Mouse (Mus musculus): Measurements from ENCODE around the gene 2010111I01Rik.
"Not testable (repeated sequence)": the region's sequence is repeated elsewhere in the genome, so short reads cannot be mapped to it uniquely, and the experiment has no call there.

2010111I01Rik gene

GRCm38 (mm10) chr13:62955997-62956396 lies 8.7 kb upstream of the 2010111I01Rik start:
- no peak for DNase-seq (ENCODE audit: low spot score in 2 of 2)

GRCm38 (mm10) chr13:62956776-62957175 lies 7.9 kb upstream of the 2010111I01Rik start:
- no peak for DNase-seq (ENCODE audit: low spot score in 2 of 2)

GRCm38 (mm10) chr13:62963358-62963757 lies 1.3 kb upstream of the 2010111I01Rik start:
- DNase-seq (ENCODE audit: low spot score in 2 of 2) = no peak

- no peak for DNase-seq (ENCODE audit: low spot score in 2 of 2)
Measured at GRCm38 (mm10) chr13:62968223-62968622, 3.5 kb downstream of the 2010111I01Rik start.

- DNase-seq (ENCODE audit: low spot score in 2 of 2) = no peak
Measured at GRCm38 (mm10) chr13:62970515-62971269, 6.0 kb downstream of the 2010111I01Rik start.

- DNase-seq (ENCODE audit: low spot score in 2 of 2) = no peak
Measured at GRCm38 (mm10) chr13:62972403-62972802, 7.7 kb downstream of the 2010111I01Rik start.

- no peak for DNase-seq (ENCODE audit: low spot score in 2 of 2)
Measured at GRCm38 (mm10) chr13:62973111-62973510, 8.4 kb downstream of the 2010111I01Rik start.

- DNase-seq (ENCODE audit: low spot score in 2 of 2) = no peak
Measured at GRCm38 (mm10) chr13:62978104-62978503, 13.4 kb downstream of the 2010111I01Rik start.

- no peak for DNase-seq (ENCODE audit: low spot score in 2 of 2)
Measured at GRCm38 (mm10) chr13:62978784-62979183, 14.1 kb downstream of the 2010111I01Rik start.

GRCm38 (mm10) chr13:62979215-62979614 lies 14.5 kb downstream of the 2010111I01Rik start:
- DNase-seq (ENCODE audit: low spot score in 2 of 2) = no peak

GRCm38 (mm10) chr13:62980131-62980530 lies 15.4 kb downstream of the 2010111I01Rik start:
- DNase-seq (ENCODE audit: low spot score in 2 of 2) = no peak

- DNase-seq (ENCODE audit: low spot score in 2 of 2) = no peak
Measured at GRCm38 (mm10) chr13:62984485-62984884, 19.8 kb downstream of the 2010111I01Rik start.

GRCm38 (mm10) chr13:62989891-62990490 lies 25.3 kb downstream of the 2010111I01Rik start:
- no peak for DNase-seq (ENCODE audit: low spot score in 2 of 2)

- DNase-seq (ENCODE audit: low spot score in 2 of 2) = no peak
Measured at GRCm38 (mm10) chr13:62993543-62994477, 29.1 kb downstream of the 2010111I01Rik start.

- DNase-seq (ENCODE audit: low spot score in 2 of 2) = no peak
Measured at GRCm38 (mm10) chr13:62996767-62997166, 32.1 kb downstream of the 2010111I01Rik start.

GRCm38 (mm10) chr13:63007491-63007890 lies 42.8 kb downstream of the 2010111I01Rik start:
- not testable (repeated sequence) for DNase-seq (ENCODE audit: low spot score in 2 of 2)

- no peak for DNase-seq (ENCODE audit: low spot score in 2 of 2)
Measured at GRCm38 (mm10) chr13:63010345-63011090, 45.8 kb downstream of the 2010111I01Rik start.

- no peak for DNase-seq (ENCODE audit: low spot score in 2 of 2)
Measured at GRCm38 (mm10) chr13:63014353-63014752, 49.7 kb downstream of the 2010111I01Rik start.

GRCm38 (mm10) chr13:63015362-63015761 lies 50.7 kb downstream of the 2010111I01Rik start:
- DNase-seq (ENCODE audit: low spot score in 2 of 2) = no peak

- DNase-seq (ENCODE audit: low spot score in 2 of 2) = no peak
Measured at GRCm38 (mm10) chr13:63016056-63016455, 51.4 kb downstream of the 2010111I01Rik start.

Data from urinary bladder, adult 18-20 months (tissue).